Mouse (Mus musculus) liver, embryonic 12.5 days (tissue): Measurements from ENCODE around the gene Tex9. TPM values are rescaled to one million over a fixed set of nuclear protein-coding genes. Genes with fewer than 3 reads are reported as not detected.
"Not testable (repeated sequence)": the region's sequence is repeated elsewhere in the genome, so short reads cannot be mapped to it uniquely, and the experiment has no call there.

Experiments used
- ATAC-seq: fragments of 200-750 bp; cut with Nextera tagmentation; 2 replicates; pipeline ENCODE4 v1.8.0; 2017; ENCODE audit warnings: moderate number of reproducible peaks, mild to moderate bottlenecking, moderate library complexity
- H3K27ac ChIP-seq: fragments of 300-500 bp; sonication (generic); 2 replicates; pipeline ENCODE4 v1.5.1; 2016; ENCODE audit warnings: mild to moderate bottlenecking
- H3K27me3 ChIP-seq: fragments of 300-500 bp; sonication (generic); replicated peaks from 2 replicates; pipeline ENCODE4 v1.6.1; 2016; ENCODE audit warnings: mild to moderate bottlenecking, moderate library complexity
- H3K36me3 ChIP-seq: fragments of 300-500 bp; sonication (generic); 2 replicates; pipeline ENCODE4 v1.6.1; 2016; ENCODE audit warnings: mild to moderate bottlenecking, moderate library complexity
- H3K4me1 ChIP-seq: fragments of 300-500 bp; sonication (generic); 2 replicates; pipeline ENCODE4 v1.6.1; 2016
- H3K4me2 ChIP-seq: fragments of 300-500 bp; sonication (generic); 2 replicates; pipeline ENCODE4 v1.6.1; 2016; ENCODE audit warnings: mild to moderate bottlenecking, moderate library complexity
- H3K4me3 ChIP-seq: fragments of 300-500 bp; sonication (generic); 2 replicates; pipeline ENCODE4 v1.5.1; 2016; ENCODE audit warnings: mild to moderate bottlenecking, moderate library complexity
- H3K9ac ChIP-seq: fragments of 300-500 bp; sonication (generic); 2 replicates; pipeline ENCODE4 v1.6.1; 2016; ENCODE audit warnings: mild to moderate bottlenecking, moderate library complexity
- H3K9me3 ChIP-seq: fragments of 300-500 bp; sonication (generic); replicated peaks from 2 replicates; pipeline ENCODE4 v1.6.1; 2016; ENCODE audit warnings: mild to moderate bottlenecking, moderate library complexity
- WGBS: fragments of 180-500 bp; shearing (Covaris S2); methylation state at CpG from one replicate; pipeline ENCODE4 v1.1.7; 2016; ENCODE audit not compliant: insufficient replicate concordance; 5-methylcytosine and 5-hydroxymethylcytosine counted together
- microRNA-seq: library from miRNA; unstranded; fragments of <30 nt; microRNA quantifications from one replicate; pipeline ENCODE4, GENCODE M21; 2017
- polyA plus RNA-seq: library from polyadenylated mRNA; unstranded; fragments of >200 nt; fragmentation: Nextera tagmentation; extraction: Ambion mirVana; gene quantifications from 2 replicates; pipeline ENCODE4 v1.2.1, GENCODE M21; 2016

Gene Tex9
- polyA plus RNA-seq, 1 experiment from 2014 or later = 9.1 TPM

DNA sequence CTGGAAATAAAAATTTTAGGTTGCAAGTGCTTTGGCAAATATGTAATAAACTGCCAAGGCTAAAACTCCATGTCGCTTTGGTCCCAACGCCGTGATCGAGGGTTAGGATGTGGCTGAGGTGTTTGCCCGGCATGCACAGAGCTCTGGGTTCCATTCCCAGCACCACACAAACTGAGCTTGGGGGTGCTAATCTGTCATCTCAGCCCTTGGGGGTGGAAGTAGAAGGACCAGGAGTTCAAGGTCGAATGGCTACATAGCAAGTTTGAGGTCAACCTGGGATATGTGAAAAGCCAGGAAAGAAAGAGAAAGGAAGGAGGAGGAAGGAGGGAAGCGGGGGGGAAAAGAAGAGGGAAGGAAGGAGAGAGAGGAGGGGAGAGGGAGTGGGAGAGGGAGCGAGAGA lies 87.6 kb downstream of the Tex9 start:
- no peaks in the 10 kb centered on the region for H3K36me3 ChIP-seq
- H3K27ac ChIP-seq = no peak overlapping the region
- no peak for ATAC-seq
- H3K27me3 ChIP-seq = peaks cover 10% of the 10 kb centered on the region; the same call in 1 of the 2 replicates
- no peaks in the 10 kb centered on the region for H3K9me3 ChIP-seq
- peaks cover 50% of the 10 kb centered on the region for H3K4me1 ChIP-seq
- H3K9ac ChIP-seq = no peak overlapping the region
- no peak overlapping the region for H3K4me2 ChIP-seq
- no peak overlapping the region for H3K4me3 ChIP-seq
- 86% methylated on average over 8 of the region's 8 CpGs for WGBS

DNA sequence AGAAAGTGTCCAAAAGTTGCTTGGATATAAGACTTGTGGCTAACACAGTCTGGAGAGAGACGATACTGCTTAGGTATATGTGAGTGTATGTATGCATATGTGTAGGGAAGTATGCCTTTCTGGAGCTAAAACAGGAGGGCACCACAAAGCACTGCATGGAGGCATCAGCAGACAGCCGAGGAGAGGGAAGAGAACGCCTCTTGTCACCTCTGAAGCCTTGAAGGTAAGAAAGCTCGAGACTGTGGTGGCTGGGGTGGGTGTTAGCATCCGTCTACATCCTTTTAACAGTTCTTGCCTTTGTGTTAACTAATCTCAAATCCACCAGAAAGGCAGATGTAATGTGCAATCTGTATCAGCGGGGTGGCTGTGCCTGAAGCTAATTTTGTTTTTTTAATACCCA lies 88.6 kb downstream of the Tex9 start:
- no peak overlapping the region for H3K4me3 ChIP-seq
- H3K36me3 ChIP-seq = no peaks in the 10 kb centered on the region
- no peaks in the 10 kb centered on the region for H3K9me3 ChIP-seq
- peaks cover 41% of the 10 kb centered on the region for H3K4me1 ChIP-seq
- peaks cover 13% of the 10 kb centered on the region; the same call in 1 of the 2 replicates for H3K27me3 ChIP-seq
- H3K27ac ChIP-seq = no peak overlapping the region
- no peak for ATAC-seq
- H3K9ac ChIP-seq = no peak overlapping the region
- H3K4me2 ChIP-seq = no peak overlapping the region
- 66% methylated on average over 6 of the region's 6 CpGs for WGBS

DNA sequence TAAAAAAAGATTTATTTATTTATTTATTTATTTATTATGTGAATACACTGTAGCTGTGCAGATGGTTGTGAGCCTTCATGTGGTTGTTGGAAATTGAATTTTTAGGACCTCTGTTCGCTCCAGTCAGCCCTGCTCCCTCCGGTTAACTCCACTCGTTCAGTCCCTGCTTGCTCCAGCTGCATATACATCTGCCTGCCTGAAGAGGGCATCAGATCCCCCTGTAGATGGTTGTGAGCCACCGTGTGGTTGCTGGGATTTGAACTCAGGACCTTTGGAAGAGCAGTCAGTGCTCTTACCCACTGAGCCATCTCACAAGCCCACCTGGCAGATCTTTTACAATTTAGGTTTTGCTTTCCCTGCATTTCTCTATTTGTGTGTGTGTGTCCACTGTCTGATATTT lies 90.2 kb downstream of the Tex9 start:
- ATAC-seq, H3K4me2 ChIP-seq, H3K27ac ChIP-seq, H3K9ac ChIP-seq, H3K36me3 ChIP-seq, H3K4me3 ChIP-seq, H3K9me3 ChIP-seq: not testable (repeated sequence)
- WGBS = 69% methylated on average over 4 of the region's 4 CpGs
- peaks cover 41% of the 10 kb centered on the region for H3K4me1 ChIP-seq
- peaks cover 13% of the 10 kb centered on the region; the same call in 1 of the 2 replicates for H3K27me3 ChIP-seq

Small RNA genes lying within 50 kb of the gene (microRNA-seq; reads per million reads assigned to microRNA genes)
- gene Gm28010 = not detected

Other genes starting within 250 kb of the Tex9 start
- 23.1 and 23.4 TPM in 2 replicates for gene Zfp280d, start 217.4 kb downstream of the Tex9 start, polyA plus RNA-seq
- gene Mns1, start 54.2 kb downstream of the Tex9 start, polyA plus RNA-seq = 119 and 123 TPM in 2 replicates
- 5.7 and 7.0 TPM in 2 replicates for gene Rfx7, start 40.0 kb upstream of the Tex9 start, polyA plus RNA-seq
- gene Nedd4, start 170.1 kb upstream of the Tex9 start, polyA plus RNA-seq = 173 and 176 TPM in 2 replicates